Mouse (Mus musculus) adipose tissue, adult 10 weeks (tissue): Measurements from ENCODE around the gene Cox7c. TPM values are rescaled to one million over a fixed set of nuclear protein-coding genes. Genes with fewer than 3 reads are reported as not detected.

Experiments used
- polyA plus RNA-seq: library from polyadenylated mRNA; stranded (reverse); fragments of 350-450 nt; fragmentation: Illumina TruSeq; extraction: RNeasy Lipid Tissue Mini Kit (QIAGEN cat#74804); gene quantifications from one replicate; pipeline ENCODE4 v1.2.3, GENCODE M21; 2014; ENCODE audit warnings: low read depth, low replicate concordance

Cox7c gene
- 473 TPM for polyA plus RNA-seq

GRCm38 (mm10) chr13:86046254-86046951, at the start of gene Cox7c:
Gene Cox7c, minus strand, starts transcription at chr13:86046904.

